Mouse (Mus musculus) erythroblast, adult 5-6 weeks (primary cell): Measurements from ENCODE around the gene Slc4a1ap. TPM values are rescaled to one million over a fixed set of nuclear protein-coding genes. Genes with fewer than 3 reads are reported as not detected.
"Not testable (repeated sequence)": the region's sequence is repeated elsewhere in the genome, so short reads cannot be mapped to it uniquely, and the experiment has no call there.

Source experiments
- ATAC-seq: replicated peaks from 2 replicates; pipeline ENCODE4 v1.8.0; 2016; ENCODE audit warnings: moderate number of reproducible peaks, mild to moderate bottlenecking, moderate TSS enrichment, inconsistent platforms; ENCODE audit not compliant: poor library complexity, low FRiP score, severe bottlenecking
- total RNA-seq, 2 experiments: library from RNA; stranded (forward) in 1 of 2; stranded (reverse) in 1 of 2; fragments of 150-400 nt in 1 of 2; fragments of 200-764, 138-1000 nt in 1 of 2; gene quantifications; 2 replicates each; pipeline versions ENCODE4 v1.2.3 to v1.2.4; 2015 to 2017; ENCODE audit warnings: low replicate concordance in 2 of 2

Slc4a1ap gene
- total RNA-seq, 2 experiments from 2014 or later: 34.2 to 58.6 TPM

GRCm38 (mm10) chr5:31564976-31565375 is 38.2 kb downstream of the Slc4a1ap start:
- no peak for ATAC-seq

GRCm38 (mm10) chr5:31566026-31566425 is 39.2 kb downstream of the Slc4a1ap start:
- ATAC-seq: no peak

DNA sequence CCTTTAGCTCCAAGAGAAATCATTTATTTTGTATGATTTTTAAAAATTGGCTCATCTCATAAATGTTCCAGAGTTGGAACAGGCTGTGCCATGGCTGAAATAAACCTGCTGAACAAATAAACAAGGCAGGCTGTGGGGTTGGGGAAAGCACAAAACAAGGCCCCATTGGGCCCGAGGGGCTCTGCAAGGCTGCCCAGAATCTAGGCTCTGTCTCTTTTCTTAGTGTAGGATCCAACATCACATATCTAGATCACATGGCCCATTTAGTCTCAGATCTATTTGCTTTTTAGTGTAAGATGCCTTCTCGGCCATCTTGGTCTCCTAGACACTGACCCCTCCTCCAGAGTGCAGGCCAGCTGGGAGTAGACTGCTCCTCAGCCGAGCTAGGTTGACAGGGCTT is 39.7 kb downstream of the Slc4a1ap start:
- ATAC-seq: no peak

- ATAC-seq: no peak
Observed at GRCm38 (mm10) chr5:31567951-31568657, 41.3 kb downstream of the Slc4a1ap start.

DNA sequence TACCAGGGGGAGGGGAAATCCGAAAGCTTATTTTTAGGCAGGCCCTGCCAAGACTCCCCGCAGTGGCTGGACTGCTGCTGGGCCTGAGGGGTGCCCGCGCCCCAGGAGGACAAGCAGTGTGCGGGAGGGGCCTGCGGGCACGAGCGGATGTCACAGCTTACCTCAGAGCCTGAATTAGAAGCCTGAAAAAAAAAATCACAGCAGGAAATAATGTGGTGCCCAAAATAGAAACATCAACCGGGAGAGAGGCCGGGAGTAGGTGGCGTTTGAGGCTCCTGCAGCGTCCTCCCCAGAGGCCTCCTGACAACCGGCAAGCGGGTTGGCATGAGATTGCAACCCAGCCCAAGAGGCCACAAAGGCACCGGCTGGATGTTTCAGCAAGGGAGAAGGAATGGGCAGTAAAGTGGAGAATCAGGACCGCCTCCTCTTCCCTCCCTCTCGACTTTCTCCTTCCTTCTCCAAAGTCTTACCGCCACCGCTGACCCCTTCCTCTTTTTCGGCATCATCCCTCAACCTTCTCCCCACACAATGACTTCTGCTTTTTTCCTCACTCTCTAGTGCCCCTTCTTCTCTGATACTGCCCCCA is 44.3 kb downstream of the Slc4a1ap start:
- no peak for ATAC-seq

GRCm38 (mm10) chr5:31573722-31574121 is 46.9 kb downstream of the Slc4a1ap start:
- ATAC-seq: no peak

GRCm38 (mm10) chr5:31576539-31576975 is 49.8 kb downstream of the Slc4a1ap start:
- no peak for ATAC-seq

DNA sequence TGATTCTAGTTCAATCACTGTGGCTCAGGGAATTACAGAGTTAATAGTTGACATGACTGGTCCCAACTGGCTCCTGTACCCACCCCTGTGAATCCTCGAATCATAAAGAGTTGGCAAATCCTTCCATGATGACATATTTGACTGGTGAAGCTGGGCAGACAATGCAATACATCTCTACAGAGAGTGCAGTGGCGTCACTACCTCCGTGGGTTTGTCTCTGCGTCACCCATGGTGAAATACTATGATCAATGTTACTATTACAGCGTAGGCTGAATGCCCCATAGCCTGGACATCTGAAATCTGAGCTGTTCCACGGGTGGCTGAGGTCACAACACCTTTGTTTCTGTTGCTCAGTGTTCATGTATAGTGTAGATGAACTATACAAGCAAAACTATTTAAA is 54.5 kb downstream of the Slc4a1ap start:
- no peak for ATAC-seq

GRCm38 (mm10) chr5:31581932-31582331 is 55.1 kb downstream of the Slc4a1ap start:
- ATAC-seq: no peak

GRCm38 (mm10) chr5:31583261-31583660 is 56.5 kb downstream of the Slc4a1ap start:
- no peak for ATAC-seq

DNA sequence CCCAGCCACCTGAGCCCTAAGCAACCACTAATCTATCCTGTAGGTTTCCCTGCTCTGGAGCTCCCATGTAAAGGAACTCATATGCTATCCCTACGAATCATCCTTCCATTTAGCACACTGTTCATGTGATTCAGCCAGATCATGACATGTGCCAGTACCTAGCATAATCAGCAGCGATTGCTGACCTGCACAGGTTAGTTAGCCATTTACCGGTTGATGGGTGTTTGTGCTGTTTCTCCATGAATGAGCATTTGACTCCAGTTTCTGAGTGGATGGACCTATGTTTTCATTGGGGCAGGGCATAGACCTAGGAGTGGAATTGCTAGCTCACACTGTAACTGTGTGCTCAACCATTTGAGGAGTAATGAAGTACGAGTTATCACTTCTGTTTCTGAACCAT is 58.7 kb downstream of the Slc4a1ap start:
- no peak for ATAC-seq

DNA sequence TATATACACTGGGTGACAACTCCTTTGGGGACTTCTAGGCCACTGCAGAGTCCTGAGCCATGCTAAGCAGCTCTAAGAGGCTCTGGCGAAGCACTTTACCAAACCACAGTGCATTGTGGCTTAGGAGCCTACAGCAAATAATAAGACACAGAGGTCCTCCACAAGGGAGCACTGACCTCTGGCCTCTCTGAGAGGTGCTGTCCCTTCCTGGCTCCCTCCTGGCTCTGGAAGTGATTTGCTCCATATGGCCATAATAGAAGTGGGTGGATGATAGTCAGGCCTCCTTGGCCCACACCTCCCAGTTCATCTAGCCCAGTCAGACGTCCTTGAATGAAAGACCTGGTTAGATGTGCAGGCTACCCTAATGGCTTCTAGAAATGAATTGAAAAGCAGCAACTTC is 61.2 kb downstream of the Slc4a1ap start:
- no peak for ATAC-seq

GRCm38 (mm10) chr5:31588672-31589071 is 61.9 kb downstream of the Slc4a1ap start:
- ATAC-seq: not testable (repeated sequence)

- no peak for ATAC-seq
Observed at GRCm38 (mm10) chr5:31589711-31590319, 63.0 kb downstream of the Slc4a1ap start.

- no peak for ATAC-seq
Observed at GRCm38 (mm10) chr5:31591122-31591521, 64.3 kb downstream of the Slc4a1ap start.

- no peak for ATAC-seq
Observed at GRCm38 (mm10) chr5:31595868-31596267, 69.1 kb downstream of the Slc4a1ap start.

GRCm38 (mm10) chr5:31596481-31597429 is 70.0 kb downstream of the Slc4a1ap start, which contains the start of gene Mrpl33:
Gene Mrpl33, plus strand, starts transcription at chr5:31596935.
- no peak for ATAC-seq

GRCm38 (mm10) chr5:31597430-31597944 is 70.7 kb downstream of the Slc4a1ap start:
- ATAC-seq: no peak

DNA sequence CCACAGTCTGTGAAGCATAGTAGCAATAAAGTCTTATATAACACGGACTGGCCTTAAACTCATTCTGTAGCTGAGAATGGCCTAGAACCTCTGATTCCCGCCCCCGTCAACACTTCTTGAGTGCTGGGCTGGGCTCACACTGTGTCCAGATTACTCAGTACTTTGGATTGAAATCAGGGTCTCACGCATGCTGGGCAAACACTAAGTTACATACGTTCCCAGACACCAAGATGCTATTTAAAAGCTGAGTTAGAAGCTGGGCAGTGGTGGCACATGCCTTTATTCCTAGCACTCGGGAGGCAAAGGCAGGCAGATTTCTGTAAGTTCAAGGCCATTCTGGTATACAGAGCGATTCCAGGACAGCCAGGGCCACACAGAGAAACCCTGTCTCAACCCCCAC is 71.3 kb downstream of the Slc4a1ap start:
- ATAC-seq: no peak

DNA sequence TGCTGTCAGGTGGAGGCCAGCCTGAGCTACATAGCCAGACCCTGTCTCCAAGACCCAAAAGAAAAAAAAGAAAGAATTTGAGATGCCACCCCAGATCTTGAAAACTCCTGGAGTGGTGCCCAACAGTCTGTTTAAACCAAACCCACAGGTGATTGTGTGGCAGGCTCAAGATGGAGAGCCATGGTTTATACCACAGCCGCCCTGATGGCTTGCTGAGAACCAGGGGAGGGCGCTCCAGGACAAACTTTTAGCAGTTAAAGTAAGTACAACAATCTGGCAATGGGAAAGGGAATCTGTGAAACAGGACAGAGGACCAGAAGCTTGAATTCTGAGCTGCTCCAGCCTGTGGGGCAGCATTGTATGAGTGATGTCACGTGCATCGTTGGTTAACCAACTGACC is 71.8 kb downstream of the Slc4a1ap start:
- no peak for ATAC-seq
